Mouse (Mus musculus) bone marrow macrophage, adult 2 months (primary cell): ENCODE data around the gene Nudt16l1.

ENCODE experiments used
- CTCF ChIP-seq: IDR thresholded peaks from 2 replicates; pipeline ENCODE4 v1.5.1; 2012; ENCODE audit warnings: low read depth, mild to moderate bottlenecking, low read length, moderate library complexity
- POLR2A ChIP-seq: IDR thresholded peaks from 2 replicates; pipeline ENCODE4 v1.6.1; 2012; ENCODE audit warnings: mild to moderate bottlenecking, low read depth, low read length, borderline replicate concordance

GRCm38 (mm10) chr16:4897146-4897730 lies 41.3 kb upstream of the Nudt16l1 start:
- TF ChIP-seq POLR2A (no peak), CTCF (0 out of 2 replicates have a peak, but pooled peaks have one; percentile 13)
